Mouse (Mus musculus) ES-CJ7 (cell line): ENCODE measurements around the gene Tmem126b.

Experiments used
- DNase-seq: peaks from one replicate; pipeline ENCODE4 v3.0.0; 2011; ENCODE audit warnings: low read depth, low spot score

Gene Tmem126b

DNA sequence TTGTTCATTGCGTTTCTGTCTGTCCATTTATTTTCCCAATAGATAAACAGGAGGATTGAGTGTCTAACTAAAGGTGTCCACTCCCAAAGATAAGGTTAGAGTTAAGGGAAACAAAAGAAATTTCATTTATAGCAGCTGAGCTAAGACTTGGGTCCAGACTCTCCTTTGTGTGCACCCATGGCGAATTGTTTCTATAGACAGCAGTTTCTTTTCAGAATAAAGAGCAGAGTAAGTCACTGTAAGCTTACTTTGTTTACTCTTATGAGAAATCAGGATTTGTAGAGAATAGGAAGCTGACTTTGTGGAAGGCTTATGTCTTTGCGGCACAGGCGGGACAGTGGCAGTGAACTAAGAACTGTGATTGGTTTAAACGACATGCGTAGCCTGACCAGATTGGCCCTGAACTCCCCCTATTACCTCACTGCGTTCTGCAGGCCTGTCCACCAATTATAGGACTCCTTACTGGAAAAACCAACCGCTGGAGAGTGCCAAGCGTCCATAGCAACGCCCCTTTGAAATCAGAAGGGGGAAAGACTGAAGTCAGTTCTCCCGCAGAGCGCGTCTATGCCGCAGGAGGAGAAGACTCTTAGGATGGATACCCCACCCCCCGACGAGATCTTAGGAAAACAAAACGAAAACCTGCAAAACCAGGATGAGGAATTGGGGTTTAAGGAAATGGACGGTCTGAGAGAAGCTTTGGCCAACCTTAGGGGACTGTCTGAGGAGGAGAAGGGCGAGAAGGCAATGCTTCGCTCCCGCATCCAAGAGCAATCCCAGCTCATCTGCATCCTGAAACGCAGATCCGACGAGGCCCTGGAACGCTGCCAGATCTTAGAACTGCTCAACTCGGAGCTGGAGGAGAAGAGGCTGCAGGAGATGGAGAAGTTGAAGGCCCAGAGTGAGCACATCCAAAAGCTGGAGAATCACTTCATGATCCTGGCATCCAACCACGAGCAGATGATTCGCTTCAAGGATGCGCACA lies 49.5 kb downstream of the Tmem126b start, which contains the start of gene Ccdc89:
Ccdc89 (plus strand) TSS at position 558 of the 982 bp plus-strand sequence.
- DNase-seq = peak; percentile 92
